Mouse (Mus musculus): Measurements from ENCODE around the gene Snapc4. TPM values are rescaled to one million over a fixed set of nuclear protein-coding genes. Genes with fewer than 3 reads are reported as not detected.

The Snapc4 gene
- 15.8 and 18.3 TPM in 2 replicates for polyA plus RNA-seq (2014; fragmentation: Nextera tagmentation; extraction: Ambion mirVana)

DNA sequence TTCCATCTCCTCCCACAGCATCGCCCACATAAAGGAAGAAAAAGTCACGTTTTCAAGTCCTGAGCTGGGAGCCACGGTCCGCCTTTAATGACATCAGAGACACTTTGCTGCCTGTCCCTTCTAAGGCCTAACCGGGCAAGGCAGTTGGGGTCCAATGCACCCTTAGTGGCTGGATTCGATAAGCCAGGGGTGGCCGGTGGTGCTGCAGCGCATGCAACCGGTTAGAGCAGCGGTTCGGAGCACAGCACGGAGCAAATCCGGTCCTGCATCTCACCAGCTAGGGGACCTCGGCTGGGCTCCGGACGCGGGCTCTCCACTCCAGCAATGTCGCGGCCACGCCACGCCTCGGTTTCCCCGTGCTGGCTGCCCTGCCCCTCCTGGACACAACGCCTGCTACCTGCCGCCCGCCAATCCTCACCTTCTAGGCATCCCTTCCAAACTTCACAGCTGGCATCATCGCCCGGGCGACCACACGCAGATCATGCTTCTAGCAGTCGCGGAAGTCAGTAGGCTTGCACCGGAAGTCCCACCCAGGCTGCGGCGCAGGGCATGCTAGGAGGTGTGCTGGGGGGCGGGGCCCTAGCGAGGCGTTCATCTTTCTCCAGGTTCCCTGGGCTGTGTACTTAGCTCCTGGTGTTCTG is at the start of gene Snapc4:
TSS of gene Snapc4 (minus strand) at position 523 of the 641 bp plus-strand sequence.
- Histone ChIP-seq H3K9ac (ENCODE audit: low read length) (peak within 1 kb of the TSS; percentile 82), H3K4me3 (ENCODE audit: control insufficient read depth in 1 of 2, insufficient read depth in 1 of 2, low read depth in 1 of 2, low read length in 2 of 2) (peak within 1 kb of the TSS; percentile 61 to 80), H3K4me1 (ENCODE audit: control insufficient read depth in 2 of 2, insufficient read depth in 2 of 2, low read length in 2 of 2) (peaks cover 0 to 5% of the 10 kb centered on the region in 2 experiments; a peak in 1 of 4 replicates), H3K4me2 (ENCODE audit: low read length) (peak within 1 kb of the TSS; percentile 89), H3K36me3 (ENCODE audit: control insufficient read depth, insufficient read depth, low read length) (peaks cover 69% of the 10 kb centered on the region), H3K9me3 (ENCODE audit: control insufficient read depth, low read length) (no peaks in the 10 kb centered on the region), H3K27ac (replicated peaks in 1 of 2; ENCODE audit: control insufficient read depth in 1 of 2, insufficient read depth in 1 of 2, low read depth in 2 of 2, low read length in 2 of 2) (peak within 1 kb of the TSS; percentile 19 to 44; a peak in 2 of 4 replicates), H3K27me3 (ENCODE audit: control insufficient read depth, insufficient read depth, low read length) (no peaks in the 10 kb centered on the region)
- WGBS: under 1% methylated on average over 38 of the region's 38 CpGs
- peak; percentile 90 for ATAC-seq (ENCODE audit: insufficient number of reproducible peaks, insufficient read depth, low FRiP score, low read depth)

DNA sequence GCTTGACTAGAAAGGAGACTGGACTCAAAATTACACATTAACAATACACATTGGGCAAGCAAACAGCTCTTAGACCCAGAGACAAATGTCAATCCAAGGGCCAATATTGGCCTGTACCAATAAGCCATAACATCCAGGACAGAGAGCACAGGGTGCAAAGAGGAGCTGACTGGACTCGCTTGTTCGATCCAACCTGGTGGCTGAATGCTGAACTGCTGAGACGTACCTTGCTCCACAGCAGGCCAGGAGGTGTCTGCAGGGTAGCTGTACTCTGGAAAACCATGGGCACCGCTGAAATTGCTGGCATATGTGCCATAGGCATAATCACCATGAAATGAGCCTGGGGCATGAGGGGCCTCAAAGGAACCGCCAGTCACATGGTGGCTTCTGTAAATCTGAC is 49.4 kb upstream of the Snapc4 start:
- Histone ChIP-seq H3K9ac (ENCODE audit: low read length) (no peak overlapping the region), H3K27me3 (ENCODE audit: control insufficient read depth, insufficient read depth, low read length) (no peaks in the 10 kb centered on the region), H3K36me3 (ENCODE audit: control insufficient read depth, insufficient read depth, low read length) (peaks cover 98% of the 10 kb centered on the region), H3K4me2 (ENCODE audit: low read length) (no peak overlapping the region), H3K4me1 (ENCODE audit: control insufficient read depth in 2 of 2, insufficient read depth in 2 of 2, low read length in 2 of 2) (no peaks in the 10 kb centered on the region), H3K4me3 (ENCODE audit: control insufficient read depth in 1 of 2, insufficient read depth in 1 of 2, low read depth in 1 of 2, low read length in 2 of 2) (no peak overlapping the region), H3K9me3 (ENCODE audit: control insufficient read depth, low read length) (no peaks in the 10 kb centered on the region), H3K27ac (replicated peaks in 1 of 2; ENCODE audit: control insufficient read depth in 1 of 2, insufficient read depth in 1 of 2, low read depth in 2 of 2, low read length in 2 of 2) (no peak overlapping the region)
- WGBS: 90% methylated on average over 5 of the region's 5 CpGs
- ATAC-seq (ENCODE audit: insufficient number of reproducible peaks, insufficient read depth, low FRiP score, low read depth): no peak

DNA sequence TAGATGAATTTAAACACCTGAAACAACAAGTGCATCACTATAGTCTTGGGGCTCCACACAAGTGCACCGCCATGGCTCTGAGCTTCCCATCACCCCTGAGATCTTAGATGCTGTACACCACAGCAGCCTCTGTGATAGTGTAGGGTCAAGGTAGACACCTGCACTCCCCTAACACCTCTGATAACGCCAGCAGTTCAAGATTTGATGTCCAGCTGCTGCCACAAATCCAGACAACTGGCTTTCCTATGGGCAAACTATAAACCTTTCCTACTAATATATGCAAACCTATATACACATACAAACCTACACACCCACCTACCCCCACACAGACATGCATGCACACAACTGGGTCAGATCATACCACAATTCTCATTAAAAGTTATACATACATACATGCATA is 44.1 kb upstream of the Snapc4 start:
- Histone ChIP-seq H3K27ac (replicated peaks in 1 of 2; ENCODE audit: control insufficient read depth in 1 of 2, insufficient read depth in 1 of 2, low read depth in 2 of 2, low read length in 2 of 2) (no peak overlapping the region), H3K4me2 (ENCODE audit: low read length) (no peak overlapping the region), H3K27me3 (ENCODE audit: control insufficient read depth, insufficient read depth, low read length) (no peaks in the 10 kb centered on the region), H3K4me3 (ENCODE audit: control insufficient read depth in 1 of 2, insufficient read depth in 1 of 2, low read depth in 1 of 2, low read length in 2 of 2) (no peak overlapping the region), H3K9ac (ENCODE audit: low read length) (no peak overlapping the region), H3K9me3 (ENCODE audit: control insufficient read depth, low read length) (no peaks in the 10 kb centered on the region), H3K4me1 (ENCODE audit: control insufficient read depth in 2 of 2, insufficient read depth in 2 of 2, low read length in 2 of 2) (no peaks in the 10 kb centered on the region), H3K36me3 (ENCODE audit: control insufficient read depth, insufficient read depth, low read length) (peaks cover 99% of the 10 kb centered on the region)
- WGBS: 85% methylated on average over 2 of the region's 2 CpGs
- ATAC-seq (ENCODE audit: insufficient number of reproducible peaks, insufficient read depth, low FRiP score, low read depth): no peak

DNA sequence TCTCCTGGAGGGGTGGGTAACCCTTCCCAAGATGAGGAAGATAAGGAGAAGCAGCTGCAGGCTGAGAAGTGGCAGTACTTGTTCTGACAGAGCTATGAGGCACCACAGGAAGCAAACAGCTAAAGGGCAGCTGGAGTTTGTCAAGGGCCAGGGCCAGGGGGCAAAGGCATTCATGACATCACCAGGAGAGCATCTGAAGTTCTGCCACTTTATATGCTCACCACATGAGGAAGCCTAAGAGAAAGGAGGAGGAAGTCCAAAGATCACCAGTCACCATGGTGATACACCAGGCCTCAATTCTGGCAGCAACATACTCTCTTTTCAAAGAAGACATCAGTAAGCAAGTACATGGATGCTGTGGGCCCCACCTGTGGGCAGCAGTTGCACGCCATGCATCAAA is 42.6 kb upstream of the Snapc4 start:
- Histone ChIP-seq H3K4me2 (ENCODE audit: low read length) (no peak overlapping the region), H3K9ac (ENCODE audit: low read length) (no peak overlapping the region), H3K36me3 (ENCODE audit: control insufficient read depth, insufficient read depth, low read length) (peaks cover 99% of the 10 kb centered on the region), H3K27ac (replicated peaks in 1 of 2; ENCODE audit: control insufficient read depth in 1 of 2, insufficient read depth in 1 of 2, low read depth in 2 of 2, low read length in 2 of 2) (no peak overlapping the region), H3K9me3 (ENCODE audit: control insufficient read depth, low read length) (no peaks in the 10 kb centered on the region), H3K4me3 (ENCODE audit: control insufficient read depth in 1 of 2, insufficient read depth in 1 of 2, low read depth in 1 of 2, low read length in 2 of 2) (no peak overlapping the region), H3K4me1 (ENCODE audit: control insufficient read depth in 2 of 2, insufficient read depth in 2 of 2, low read length in 2 of 2) (no peaks in the 10 kb centered on the region), H3K27me3 (ENCODE audit: control insufficient read depth, insufficient read depth, low read length) (no peaks in the 10 kb centered on the region)
- no peak for ATAC-seq (ENCODE audit: insufficient number of reproducible peaks, insufficient read depth, low FRiP score, low read depth)
- WGBS: 94% methylated on average over 1 of the region's 1 CpGs

DNA sequence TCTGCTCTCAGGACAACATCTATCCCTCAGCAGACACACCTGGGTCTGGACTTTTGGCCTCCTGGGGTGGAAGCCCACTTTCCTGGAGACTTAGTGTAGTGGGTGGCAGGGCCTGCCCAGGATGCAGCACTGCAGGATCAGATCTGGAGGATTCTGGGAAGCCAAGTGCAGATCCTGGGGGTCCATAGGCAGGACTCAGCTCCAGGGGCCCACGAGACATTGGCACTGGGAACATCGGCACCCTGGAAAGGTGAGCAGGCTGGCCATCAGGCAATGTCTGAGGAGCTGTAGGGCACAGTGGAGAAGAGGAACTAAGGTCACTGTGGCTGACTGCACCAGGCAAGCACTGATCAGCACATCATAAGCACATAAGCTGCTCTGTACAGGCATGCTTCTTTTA is 41.5 kb upstream of the Snapc4 start:
- ATAC-seq (ENCODE audit: insufficient number of reproducible peaks, insufficient read depth, low FRiP score, low read depth): no peak
- WGBS: 93% methylated on average over 2 of the region's 2 CpGs
- Histone ChIP-seq H3K9ac (ENCODE audit: low read length) (no peak overlapping the region), H3K27me3 (ENCODE audit: control insufficient read depth, insufficient read depth, low read length) (no peaks in the 10 kb centered on the region), H3K36me3 (ENCODE audit: control insufficient read depth, insufficient read depth, low read length) (peaks cover 99% of the 10 kb centered on the region), H3K4me2 (ENCODE audit: low read length) (no peak overlapping the region), H3K9me3 (ENCODE audit: control insufficient read depth, low read length) (no peaks in the 10 kb centered on the region), H3K4me3 (ENCODE audit: control insufficient read depth in 1 of 2, insufficient read depth in 1 of 2, low read depth in 1 of 2, low read length in 2 of 2) (no peak overlapping the region), H3K27ac (replicated peaks in 1 of 2; ENCODE audit: control insufficient read depth in 1 of 2, insufficient read depth in 1 of 2, low read depth in 2 of 2, low read length in 2 of 2) (no peak overlapping the region), H3K4me1 (ENCODE audit: control insufficient read depth in 2 of 2, insufficient read depth in 2 of 2, low read length in 2 of 2) (no peaks in the 10 kb centered on the region)

DNA sequence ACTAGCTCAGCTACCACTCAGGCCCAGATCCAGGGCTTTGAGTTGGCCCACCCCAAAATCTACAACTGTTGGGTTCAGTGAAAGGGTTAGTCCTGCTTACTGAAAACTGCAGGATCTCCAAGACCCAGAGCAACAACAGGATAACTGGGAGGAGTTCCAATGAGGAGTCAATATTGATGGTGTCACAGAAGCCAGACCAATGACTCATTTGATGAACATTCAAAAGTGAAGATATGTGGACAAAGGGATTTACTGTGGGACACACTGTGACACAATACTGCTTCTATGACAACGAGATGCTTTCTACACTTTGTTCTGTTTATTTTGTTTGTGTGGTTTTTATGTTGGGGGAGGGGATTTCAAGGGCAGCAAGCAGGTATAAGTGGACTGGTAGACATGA is 37.7 kb upstream of the Snapc4 start:
- peaks cover 99% of the 10 kb centered on the region for H3K36me3 ChIP-seq (ENCODE audit: control insufficient read depth, insufficient read depth, low read length)
- H3K4me1 ChIP-seq (ENCODE audit: control insufficient read depth in 2 of 2, insufficient read depth in 2 of 2, low read length in 2 of 2): no peaks in the 10 kb centered on the region
- no peaks in the 10 kb centered on the region for H3K9me3 ChIP-seq (ENCODE audit: control insufficient read depth, low read length)
- no peak overlapping the region for H3K4me2 ChIP-seq (ENCODE audit: low read length)
- WGBS: 77% methylated on average over 1 of the region's 1 CpGs
- H3K27ac ChIP-seq (replicated peaks in 1 of 2; ENCODE audit: control insufficient read depth in 1 of 2, insufficient read depth in 1 of 2, low read depth in 2 of 2, low read length in 2 of 2): no peak overlapping the region
- no peaks in the 10 kb centered on the region for H3K27me3 ChIP-seq (ENCODE audit: control insufficient read depth, insufficient read depth, low read length)
- H3K9ac ChIP-seq (ENCODE audit: low read length): no peak overlapping the region
- no peak overlapping the region for H3K4me3 ChIP-seq (ENCODE audit: control insufficient read depth in 1 of 2, insufficient read depth in 1 of 2, low read depth in 1 of 2, low read length in 2 of 2)
- no peak for ATAC-seq (ENCODE audit: insufficient number of reproducible peaks, insufficient read depth, low FRiP score, low read depth)

DNA sequence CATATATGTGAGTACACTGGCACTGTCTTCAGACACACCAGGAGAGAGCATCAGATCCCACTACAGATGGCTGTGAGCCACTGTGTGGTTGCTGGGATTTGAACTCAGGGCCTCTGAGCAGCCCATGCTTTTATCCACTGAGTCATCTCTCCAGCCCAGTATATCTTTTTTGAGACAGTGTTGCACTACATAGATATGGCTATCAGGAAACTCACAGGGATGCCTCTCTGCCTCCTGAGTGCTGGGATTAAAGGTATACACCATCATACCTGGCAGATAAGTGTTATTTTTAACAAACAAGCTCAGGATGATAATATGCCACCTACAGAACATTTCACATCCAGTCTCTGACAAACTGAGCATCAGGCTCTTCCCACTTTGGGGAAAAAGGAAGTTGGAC is 36.6 kb upstream of the Snapc4 start:
- no peaks in the 10 kb centered on the region for H3K27me3 ChIP-seq (ENCODE audit: control insufficient read depth, insufficient read depth, low read length)
- H3K9me3 ChIP-seq (ENCODE audit: control insufficient read depth, low read length): no peaks in the 10 kb centered on the region
- H3K9ac ChIP-seq (ENCODE audit: low read length): no peak overlapping the region
- H3K4me1 ChIP-seq (ENCODE audit: control insufficient read depth in 2 of 2, insufficient read depth in 2 of 2, low read length in 2 of 2): no peaks in the 10 kb centered on the region
- no peak overlapping the region for H3K27ac ChIP-seq (replicated peaks in 1 of 2; ENCODE audit: control insufficient read depth in 1 of 2, insufficient read depth in 1 of 2, low read depth in 2 of 2, low read length in 2 of 2)
- no peak for ATAC-seq (ENCODE audit: insufficient number of reproducible peaks, insufficient read depth, low FRiP score, low read depth)
- no peak overlapping the region for H3K4me3 ChIP-seq (ENCODE audit: control insufficient read depth in 1 of 2, insufficient read depth in 1 of 2, low read depth in 1 of 2, low read length in 2 of 2)
- no peak overlapping the region for H3K4me2 ChIP-seq (ENCODE audit: low read length)
- H3K36me3 ChIP-seq (ENCODE audit: control insufficient read depth, insufficient read depth, low read length): peaks cover 99% of the 10 kb centered on the region

DNA sequence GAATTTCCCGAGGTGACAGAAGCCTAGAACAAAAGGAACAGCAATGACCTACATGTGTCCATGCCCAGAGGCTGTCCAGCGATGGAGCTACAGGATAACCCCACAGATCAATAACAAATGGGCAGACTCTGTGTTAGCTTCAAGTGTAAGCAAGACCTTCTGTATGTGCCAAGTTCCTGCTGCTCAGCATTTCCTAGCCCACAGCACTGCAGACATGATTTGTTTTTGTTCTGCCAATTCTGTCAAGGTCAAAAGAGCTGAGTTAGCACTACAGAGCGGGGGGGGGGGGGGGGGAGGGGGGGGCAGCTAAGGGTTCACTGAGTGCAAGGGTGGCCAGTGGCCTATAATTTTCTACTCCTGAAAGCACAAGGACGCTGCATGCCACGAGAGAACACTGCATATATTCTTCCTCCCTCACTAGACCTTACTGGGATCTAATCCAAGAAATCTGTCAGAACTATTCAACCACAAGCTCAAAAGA is 30.5 kb upstream of the Snapc4 start:
- 71% methylated on average over 4 of the region's 5 CpGs for WGBS
- no peak for ATAC-seq (ENCODE audit: insufficient number of reproducible peaks, insufficient read depth, low FRiP score, low read depth)
- Histone ChIP-seq H3K4me2 (ENCODE audit: low read length) (no peak overlapping the region), H3K4me1 (ENCODE audit: control insufficient read depth in 2 of 2, insufficient read depth in 2 of 2, low read length in 2 of 2) (peaks cover 14 to 25% of the 10 kb centered on the region in 2 experiments; a peak in 3 of 4 replicates), H3K9ac (ENCODE audit: low read length) (no peak overlapping the region), H3K36me3 (ENCODE audit: control insufficient read depth, insufficient read depth, low read length) (peaks cover 69% of the 10 kb centered on the region), H3K27ac (replicated peaks in 1 of 2; ENCODE audit: control insufficient read depth in 1 of 2, insufficient read depth in 1 of 2, low read depth in 2 of 2, low read length in 2 of 2) (no peak overlapping the region), H3K27me3 (ENCODE audit: control insufficient read depth, insufficient read depth, low read length) (no peaks in the 10 kb centered on the region), H3K9me3 (ENCODE audit: control insufficient read depth, low read length) (no peaks in the 10 kb centered on the region), H3K4me3 (ENCODE audit: control insufficient read depth in 1 of 2, insufficient read depth in 1 of 2, low read depth in 1 of 2, low read length in 2 of 2) (no peak overlapping the region)
